Mouse (Mus musculus) mouse trophoblast stem cell (cell line): ENCODE measurements around the gene Psmd9.
"Not testable (repeated sequence)": the region's sequence is repeated elsewhere in the genome, so short reads cannot be mapped to it uniquely, and the experiment has no call there.

ENCODE experiments used
- in situ Hi-C, 2 experiments: fragments of 300-500 bp; cut with MseI, MboI; formaldehyde crosslinking; loops; 2 replicates in 1 of 2; 3 replicates in 1 of 2; pipeline ENCODE4 v1.15.1; 2025

The Psmd9 gene

GRCm38 (mm10) chr5:123190912-123191311, 21.7 kb downstream of the Psmd9 start:
- in situ Hi-C loops = no loop called here

- in situ Hi-C loops = no loop called here
Measured at GRCm38 (mm10) chr5:123191427-123191826, 22.2 kb downstream of the Psmd9 start.

- in situ Hi-C loops = no loop called here
Measured at GRCm38 (mm10) chr5:123192606-123193150, 23.5 kb downstream of the Psmd9 start.

GRCm38 (mm10) chr5:123193436-123193835, 24.2 kb downstream of the Psmd9 start:
- in situ Hi-C loops = no loop called here

GRCm38 (mm10) chr5:123194856-123195255, 25.6 kb downstream of the Psmd9 start:
- in situ Hi-C loops = no loop called here

- in situ Hi-C loops = no loop called here
Measured at GRCm38 (mm10) chr5:123195500-123196000, 26.3 kb downstream of the Psmd9 start.

GRCm38 (mm10) chr5:123196746-123197145, 27.5 kb downstream of the Psmd9 start:
- in situ Hi-C loops = no loop called here

- in situ Hi-C loops = no loop called here
Measured at GRCm38 (mm10) chr5:123198523-123198922, 29.3 kb downstream of the Psmd9 start.

GRCm38 (mm10) chr5:123200816-123201522, 31.8 kb downstream of the Psmd9 start:
- in situ Hi-C loops = not testable (repeated sequence)

GRCm38 (mm10) chr5:123201523-123201892, 32.3 kb downstream of the Psmd9 start:
- in situ Hi-C loops = no loop called here

GRCm38 (mm10) chr5:123201987-123202386, 32.8 kb downstream of the Psmd9 start:
- in situ Hi-C loops = no loop called here

- in situ Hi-C loops = not testable (repeated sequence)
Measured at GRCm38 (mm10) chr5:123202771-123203170, 33.6 kb downstream of the Psmd9 start.

- in situ Hi-C loops = not testable (repeated sequence)
Measured at GRCm38 (mm10) chr5:123203591-123203990, 34.4 kb downstream of the Psmd9 start.

- in situ Hi-C loops = not testable (repeated sequence)
Measured at GRCm38 (mm10) chr5:123222346-123223050, 53.3 kb downstream of the Psmd9 start.

- in situ Hi-C loops = no loop called here
Measured at GRCm38 (mm10) chr5:123223051-123223410, 53.8 kb downstream of the Psmd9 start.

- in situ Hi-C loops = not testable (repeated sequence)
Measured at GRCm38 (mm10) chr5:123223861-123224260, 54.6 kb downstream of the Psmd9 start.

GRCm38 (mm10) chr5:123226851-123227250, 57.6 kb downstream of the Psmd9 start:
- in situ Hi-C loops = no loop called here

GRCm38 (mm10) chr5:123227762-123228523, 58.7 kb downstream of the Psmd9 start:
- in situ Hi-C loops = no loop called here

- in situ Hi-C loops = no loop called here
Measured at GRCm38 (mm10) chr5:123228524-123228922, 59.3 kb downstream of the Psmd9 start.

- in situ Hi-C loops = no loop called here
Measured at GRCm38 (mm10) chr5:123229296-123229695, 60.1 kb downstream of the Psmd9 start.

- in situ Hi-C loops = no loop called here
Measured at GRCm38 (mm10) chr5:123232180-123232579, 63.0 kb downstream of the Psmd9 start.

GRCm38 (mm10) chr5:123235731-123236130, 66.5 kb downstream of the Psmd9 start:
- in situ Hi-C loops = no loop called here
